Mouse (Mus musculus) E14TG2a.4 (cell line): ENCODE results near the gene Mbtps1.
A peak's percentile ranks its signal among the peaks of the same experiment; 100 is the strongest.

Experiments
- H3K27me3 ChIP-seq: 2 replicates; pipeline ENCODE4 v1.6.1; 2014; ENCODE audit warnings: low read length, control low read depth; ENCODE audit not compliant: insufficient read depth
- H3K36me3 ChIP-seq: 2 replicates; pipeline ENCODE4 v1.6.1; 2014; ENCODE audit warnings: low read length, control low read depth; ENCODE audit not compliant: insufficient read depth
- H3K4me1 ChIP-seq: replicated peaks from 2 replicates; pipeline ENCODE4 v1.6.1; 2014; ENCODE audit warnings: low read depth, low read length, control low read depth
- H3K4me3 ChIP-seq: replicated peaks from 2 replicates; pipeline ENCODE4 v1.5.1; 2014; ENCODE audit warnings: mild to moderate bottlenecking, low read length
- H3K9me3 ChIP-seq: 2 replicates; pipeline ENCODE4 v1.6.1; 2014; ENCODE audit warnings: low read length, control low read depth
- CTCF ChIP-seq: conservative IDR thresholded peaks from 2 replicates; pipeline ENCODE4 v1.5.1; 2014; ENCODE audit warnings: low read length
- NANOG ChIP-seq: IDR thresholded peaks from 2 replicates; pipeline ENCODE4 v1.6.1; 2014; ENCODE audit warnings: borderline replicate concordance, low read length, mixed read lengths
- POU5F1 ChIP-seq: IDR thresholded peaks from 2 replicates; pipeline ENCODE4 v1.6.1; 2014; ENCODE audit warnings: low read length, borderline replicate concordance

Mbtps1 gene

GRCm38 (mm10) chr8:119558603-119559401 is at the start of gene Mbtps1:
Mbtps1 (minus strand) TSS chr8:119558735.
- Histone ChIP-seq H3K9me3 (no peaks in the 10 kb centered on the region), H3K27me3 (no peaks in the 10 kb centered on the region)
- no peak for TF ChIP-seq POU5F1
- no peak for TF ChIP-seq NANOG
- no peak for TF ChIP-seq CTCF

GRCm38 (mm10) chr8:119606224-119606623 is 47.7 kb upstream of the Mbtps1 start:
- no peak for TF ChIP-seq NANOG
- TF ChIP-seq POU5F1, result no peak
- peak; percentile 24 for TF ChIP-seq CTCF
- Histone ChIP-seq H3K4me3 (no peak overlapping the region), H3K27me3 (peaks cover 2% of the 10 kb centered on the region; the same call in 1 of the 2 replicates), H3K36me3 (peaks cover 25% of the 10 kb centered on the region), H3K9me3 (peaks cover 27% of the 10 kb centered on the region), H3K4me1 (peaks cover 29% of the 10 kb centered on the region)

More at GRCm38 (mm10) chr8:119558603-119559401, at the start of gene Mbtps1:
- Histone ChIP-seq H3K4me3 (peak within 1 kb of the TSS; percentile 92), H3K36me3 (peaks cover 49% of the 10 kb centered on the region), H3K4me1 (peaks cover 71% of the 10 kb centered on the region)

- peaks cover 32% of the 10 kb centered on the region for H3K4me1 ChIP-seq
- H3K36me3 ChIP-seq, result peaks cover 37% of the 10 kb centered on the region
- H3K27me3 ChIP-seq, result no peaks in the 10 kb centered on the region
- no peak for TF ChIP-seq NANOG
- TF ChIP-seq POU5F1, result no peak
- peak; percentile 48 for TF ChIP-seq CTCF
- peak within 1 kb of the TSS; percentile 89 for H3K4me3 ChIP-seq
- H3K9me3 ChIP-seq, result peaks cover 22% of the 10 kb centered on the region
Measured at GRCm38 (mm10) chr8:119604996-119605395, 46.5 kb upstream of the Mbtps1 start, which contains the start of gene Taf1c. Taf1c (minus strand) TSS chr8:119605222.

GRCm38 (mm10) chr8:119604398-119604803 is 45.9 kb upstream of the Mbtps1 start:
- H3K4me3 ChIP-seq, result peak overlapping the region; percentile 89
- TF ChIP-seq POU5F1, result no peak
- no peak for TF ChIP-seq CTCF
- no peak for TF ChIP-seq NANOG
- H3K36me3 ChIP-seq, result peaks cover 43% of the 10 kb centered on the region
- H3K27me3 ChIP-seq, result no peaks in the 10 kb centered on the region
- H3K9me3 ChIP-seq, result peaks cover 16% of the 10 kb centered on the region
- H3K4me1 ChIP-seq, result peaks cover 34% of the 10 kb centered on the region

- TF ChIP-seq NANOG, result no peak
- H3K9me3 ChIP-seq, result peaks cover 10% of the 10 kb centered on the region
- peaks cover 39% of the 10 kb centered on the region for H3K4me1 ChIP-seq
- H3K36me3 ChIP-seq, result peaks cover 49% of the 10 kb centered on the region
- peak overlapping the region; percentile 89 for H3K4me3 ChIP-seq
- no peaks in the 10 kb centered on the region for H3K27me3 ChIP-seq
Measured at GRCm38 (mm10) chr8:119603771-119604170, 45.2 kb upstream of the Mbtps1 start.

- H3K4me1 ChIP-seq, result peaks cover 44% of the 10 kb centered on the region
- no peak for TF ChIP-seq NANOG
- TF ChIP-seq CTCF, result no peak
- no peak for TF ChIP-seq POU5F1
- 0 out of 2 replicates have a peak, but pooled peaks cover 3% of the 10 kb centered on the region for H3K27me3 ChIP-seq
- peaks cover 10% of the 10 kb centered on the region; the same call in 1 of the 2 replicates for H3K9me3 ChIP-seq
- H3K4me3 ChIP-seq, result no peak overlapping the region
- no peaks in the 10 kb centered on the region for H3K36me3 ChIP-seq
Measured at GRCm38 (mm10) chr8:119591456-119591855, 32.9 kb upstream of the Mbtps1 start.

GRCm38 (mm10) chr8:119590348-119590747 is 31.8 kb upstream of the Mbtps1 start:
- peaks cover 10% of the 10 kb centered on the region; the same call in 1 of the 2 replicates for H3K9me3 ChIP-seq
- H3K4me3 ChIP-seq, result 0 out of 2 replicates have a peak overlapping the region, but pooled peaks have one; percentile 37
- H3K27me3 ChIP-seq, result 0 out of 2 replicates have a peak, but pooled peaks cover 3% of the 10 kb centered on the region
- peaks cover 33% of the 10 kb centered on the region for H3K4me1 ChIP-seq
- TF ChIP-seq POU5F1, result no peak
- no peaks in the 10 kb centered on the region for H3K36me3 ChIP-seq

GRCm38 (mm10) chr8:119588844-119589243 is 30.3 kb upstream of the Mbtps1 start:
- Histone ChIP-seq H3K4me1 (peaks cover 32% of the 10 kb centered on the region), H3K36me3 (no peaks in the 10 kb centered on the region), H3K27me3 (0 out of 2 replicates have a peak, but pooled peaks cover 3% of the 10 kb centered on the region), H3K9me3 (peaks cover 10% of the 10 kb centered on the region; the same call in 1 of the 2 replicates), H3K4me3 (no peak overlapping the region)
- TF ChIP-seq NANOG, result no peak
- TF ChIP-seq CTCF, result no peak
- TF ChIP-seq POU5F1, result no peak
